Mouse (Mus musculus): ENCODE results near the gene Lsr. TPM values are rescaled to one million over a fixed set of nuclear protein-coding genes. Genes with fewer than 3 reads are reported as not detected.

The Lsr gene
- polyA plus RNA-seq, 1 experiment from 2014 or later: 21.7 TPM

DNA sequence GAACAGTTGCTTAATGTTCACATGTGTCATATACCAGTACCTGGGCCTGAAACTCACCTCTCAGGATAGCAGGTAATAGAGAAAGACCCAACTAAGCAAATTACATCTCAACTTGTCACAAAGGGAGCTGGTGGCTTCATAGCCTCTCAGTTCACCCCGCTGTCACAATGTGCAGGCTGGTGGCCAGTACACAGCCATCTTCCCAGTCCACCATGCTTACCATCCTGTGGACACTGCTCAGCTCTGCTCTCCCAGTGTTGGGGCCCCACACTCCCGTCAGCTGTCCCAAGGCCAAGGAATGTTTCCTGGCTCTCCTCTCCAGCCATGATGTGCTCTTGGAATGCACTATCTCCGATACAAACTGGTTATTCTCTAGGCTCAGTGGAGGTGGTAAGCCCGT, 8.4 kb upstream of the Lsr start:
- no peaks in the 10 kb centered on the region for H3K27me3 ChIP-seq (replicated peaks)
- 94% methylated on average over 4 of the region's 4 CpGs for WGBS
- no peak overlapping the region for H3K4me3 ChIP-seq
- no peaks in the 10 kb centered on the region for H3K9me3 ChIP-seq
- H3K4me2 ChIP-seq: no peak overlapping the region
- no peak overlapping the region for H3K9ac ChIP-seq
- H3K27ac ChIP-seq: no peak overlapping the region
- no peak for ATAC-seq (replicated peaks)
- no peaks in the 10 kb centered on the region for H3K36me3 ChIP-seq (replicated peaks)
- no peaks in the 10 kb centered on the region for H3K4me1 ChIP-seq

DNA sequence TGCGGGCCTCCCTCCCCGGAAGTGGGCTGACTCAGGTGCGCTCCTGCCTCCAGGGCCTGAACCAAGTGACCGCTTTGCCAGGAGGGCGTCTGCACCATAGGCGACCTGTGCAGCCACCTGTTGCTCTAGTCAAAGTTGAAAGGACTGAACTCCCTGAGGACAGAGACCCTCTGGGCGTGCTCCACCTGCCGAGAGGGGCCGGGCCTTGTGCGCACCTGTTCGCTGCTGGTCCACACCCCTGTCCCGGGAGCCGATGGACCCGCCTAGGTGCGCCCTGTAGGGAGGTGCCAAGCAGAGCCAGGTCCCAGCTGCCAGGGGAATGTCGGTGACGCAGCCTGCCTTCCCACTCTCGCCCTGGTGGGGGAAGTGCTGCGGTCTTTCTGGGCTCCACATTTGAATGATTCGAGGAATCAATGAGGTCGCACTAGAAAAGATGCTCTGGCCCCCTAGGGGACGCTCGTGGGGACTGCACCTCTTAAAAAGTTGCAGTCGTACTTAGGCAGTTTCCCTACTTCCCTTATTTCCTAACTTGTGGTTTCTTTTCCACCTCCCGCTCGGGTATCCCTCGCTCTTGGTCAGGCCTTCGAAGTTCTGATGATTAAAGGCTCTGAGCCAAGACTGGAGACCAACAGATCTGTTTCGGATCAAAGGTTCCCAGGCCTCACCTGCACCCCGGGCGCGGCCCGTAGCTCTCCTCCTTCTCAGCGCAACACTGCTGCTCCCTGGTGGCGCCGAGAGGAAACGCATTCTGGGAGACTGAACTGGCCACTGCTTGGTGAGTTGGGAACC, 431 bp upstream of the Lsr start, which contains the start of gene Fam187b:
Fam187b (plus strand) TSS at position 290 of the 789 bp plus-strand sequence.
- H3K9ac ChIP-seq: no peak within 1 kb of the TSS; the same call in 1 of the 2 replicates
- H3K27me3 ChIP-seq (replicated peaks): peaks cover 20% of the 10 kb centered on the region
- H3K4me3 ChIP-seq: peak within 1 kb of the TSS; percentile 34
- ATAC-seq (replicated peaks): peak; percentile 80
- no peak within 1 kb of the TSS for H3K27ac ChIP-seq
- WGBS: 0% methylated on average over 37 of the region's 37 CpGs
- peak within 1 kb of the TSS; percentile 51 for H3K4me2 ChIP-seq
- H3K9me3 ChIP-seq: no peaks in the 10 kb centered on the region
- no peaks in the 10 kb centered on the region for H3K36me3 ChIP-seq (replicated peaks)
- peaks cover 9% of the 10 kb centered on the region for H3K4me1 ChIP-seq

DNA sequence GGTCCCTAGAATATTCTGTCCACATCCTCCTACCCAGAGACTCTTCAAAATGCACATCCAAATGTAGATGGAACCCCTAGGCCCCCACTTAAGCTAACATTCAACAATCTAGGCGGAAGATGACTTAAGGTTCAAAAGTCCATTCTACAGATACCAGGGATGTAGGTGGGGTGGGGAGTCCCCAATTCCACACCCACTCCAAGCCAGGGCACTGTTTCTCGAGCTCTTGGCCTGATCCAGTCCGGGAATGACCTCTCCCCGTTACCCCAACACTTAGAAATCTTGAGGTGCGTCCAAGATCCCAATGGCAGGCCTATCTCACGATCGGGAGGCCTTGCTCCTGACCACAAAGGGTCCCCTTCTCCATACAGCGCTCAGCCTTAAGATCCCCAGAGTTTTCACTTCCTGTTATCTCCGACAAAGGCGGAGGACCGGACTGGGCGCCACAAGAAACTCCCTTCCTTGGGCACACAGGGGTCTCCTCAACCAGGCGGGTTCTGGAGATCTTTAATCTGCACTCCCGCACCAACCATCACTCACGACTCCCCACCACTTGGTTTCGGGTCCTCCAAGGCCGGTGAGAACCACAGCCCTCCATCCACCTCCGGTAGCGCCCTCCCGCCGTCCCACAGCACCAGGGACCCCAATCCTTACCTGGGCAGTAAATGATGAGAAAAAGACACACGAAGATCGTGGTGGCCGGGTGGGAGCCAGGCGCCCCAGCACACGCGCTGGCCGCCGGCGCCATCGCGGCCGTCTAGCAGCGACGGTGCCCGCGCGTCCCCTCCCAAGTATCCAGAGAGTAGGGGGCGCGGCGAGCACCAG, 626 bp downstream of the Lsr start:
- Histone ChIP-seq H3K4me2 (peak overlapping the region; percentile 51), H3K27ac (no peak overlapping the region), H3K9me3 (no peaks in the 10 kb centered on the region), H3K4me3 (peak overlapping the region; percentile 34), H3K27me3 (replicated peaks) (peaks cover 20% of the 10 kb centered on the region), H3K36me3 (replicated peaks) (no peaks in the 10 kb centered on the region), H3K4me1 (peaks cover 9% of the 10 kb centered on the region), H3K9ac (no peak overlapping the region; the same call in 1 of the 2 replicates)
- WGBS: 4% methylated on average over 41 of the region's 41 CpGs
- ATAC-seq (replicated peaks): no peak

DNA sequence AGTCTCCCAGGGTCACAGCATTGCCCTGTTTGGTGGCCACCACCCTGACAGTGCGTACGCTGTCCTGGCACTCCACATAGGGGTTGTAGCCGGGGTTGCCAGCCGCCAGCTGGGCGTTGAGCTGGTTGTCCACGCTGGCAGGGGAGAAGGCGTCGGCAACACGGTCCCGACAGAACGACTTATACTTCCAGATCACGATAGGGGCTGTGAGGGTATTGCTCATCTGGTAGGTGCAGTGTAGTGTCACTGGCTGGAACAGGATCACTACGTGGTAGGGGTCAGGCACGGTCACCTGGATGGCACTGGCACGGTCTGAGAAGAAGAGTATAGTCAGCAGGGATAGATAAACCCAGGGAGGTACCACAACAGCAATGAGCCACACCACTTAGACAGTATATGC, 1.4 kb downstream of the Lsr start:
- WGBS: 94% methylated on average over 15 of the region's 15 CpGs
- Histone ChIP-seq H3K4me3 (no peak overlapping the region), H3K4me2 (no peak overlapping the region)

DNA sequence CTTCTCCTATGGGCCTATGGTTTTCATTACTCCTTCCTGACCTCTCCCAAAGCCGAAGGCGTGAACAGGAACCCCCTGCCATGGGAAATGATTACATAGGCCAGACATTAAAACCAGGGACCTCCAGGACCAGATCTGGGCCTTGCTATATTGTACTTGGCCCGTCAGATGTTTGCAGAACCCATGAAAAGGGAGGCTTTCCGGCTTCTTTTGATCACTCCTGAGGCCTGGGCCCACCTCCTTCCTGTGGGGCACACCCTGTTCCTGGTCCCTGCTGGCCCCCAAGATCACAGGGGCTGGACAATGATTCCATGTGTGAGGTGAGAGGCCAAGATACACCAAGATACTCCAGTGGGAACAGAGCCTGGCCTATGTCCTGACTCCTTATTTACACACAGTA, 4.1 kb downstream of the Lsr start:
- 94% methylated on average over 4 of the region's 4 CpGs for WGBS

More for the DNA sequence above, 1.4 kb downstream of the Lsr start:
- H3K9ac ChIP-seq: no peak overlapping the region
- H3K9me3 ChIP-seq: no peaks in the 10 kb centered on the region
- peaks cover 20% of the 10 kb centered on the region for H3K27me3 ChIP-seq (replicated peaks)
- ATAC-seq (replicated peaks): no peak
- no peak overlapping the region for H3K27ac ChIP-seq
- peaks cover 9% of the 10 kb centered on the region for H3K4me1 ChIP-seq
- no peaks in the 10 kb centered on the region for H3K36me3 ChIP-seq (replicated peaks)

DNA sequence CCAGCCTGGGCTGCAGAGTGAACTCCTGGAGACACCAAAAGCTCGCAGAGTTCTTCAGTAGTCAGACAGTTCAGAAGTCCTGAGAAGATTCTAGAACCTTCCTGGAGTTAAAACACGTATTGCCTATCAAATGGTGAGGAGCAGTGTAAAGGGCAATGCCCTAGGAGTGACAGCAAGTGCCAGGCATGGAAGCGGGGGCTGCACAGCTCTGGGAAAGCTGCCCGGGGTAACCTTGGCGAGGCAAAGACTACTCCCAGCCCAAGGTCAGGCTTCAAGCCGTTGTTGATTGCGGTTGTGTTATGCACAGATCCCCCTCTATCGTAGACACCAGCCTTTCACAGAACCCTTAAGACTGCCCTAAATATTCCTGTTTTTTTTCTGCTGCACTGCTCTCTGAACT, 4.7 kb downstream of the Lsr start:
- Histone ChIP-seq H3K4me1 (peaks cover 8% of the 10 kb centered on the region), H3K36me3 (replicated peaks) (no peaks in the 10 kb centered on the region), H3K4me3 (no peak overlapping the region), H3K27me3 (replicated peaks) (peaks cover 15% of the 10 kb centered on the region), H3K4me2 (no peak overlapping the region), H3K9me3 (no peaks in the 10 kb centered on the region), H3K27ac (no peak overlapping the region), H3K9ac (no peak overlapping the region)
- 96% methylated on average over 8 of the region's 8 CpGs for WGBS
- no peak for ATAC-seq (replicated peaks)

More for the DNA sequence above, 4.1 kb downstream of the Lsr start:
- Histone ChIP-seq H3K36me3 (replicated peaks) (no peaks in the 10 kb centered on the region), H3K4me3 (no peak overlapping the region), H3K27ac (no peak overlapping the region), H3K9me3 (no peaks in the 10 kb centered on the region), H3K27me3 (replicated peaks) (peaks cover 20% of the 10 kb centered on the region), H3K4me2 (no peak overlapping the region), H3K9ac (no peak overlapping the region), H3K4me1 (peaks cover 9% of the 10 kb centered on the region)
- ATAC-seq (replicated peaks): no peak

DNA sequence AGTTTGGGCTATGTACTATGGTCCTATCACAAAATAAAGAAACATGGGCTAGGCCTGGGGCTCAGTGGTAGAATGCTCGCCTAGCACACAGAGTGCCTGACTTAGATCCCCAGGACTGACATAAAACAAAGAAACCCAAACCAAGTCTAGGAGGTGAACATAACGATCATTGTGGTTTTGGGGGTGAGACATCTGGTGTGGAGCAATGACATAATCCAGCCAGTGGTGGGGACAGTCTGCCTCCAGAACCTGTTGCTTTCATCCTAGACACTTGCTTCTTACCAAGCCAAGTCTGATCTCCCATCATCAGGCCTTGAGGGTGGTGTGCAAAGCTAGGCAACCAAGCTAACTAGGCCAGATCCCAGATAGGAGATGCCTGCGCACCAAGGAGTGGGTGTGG, 6.6 kb downstream of the Lsr start:
- Histone ChIP-seq H3K9ac (no peak overlapping the region), H3K4me3 (no peak overlapping the region), H3K4me2 (no peak overlapping the region), H3K27ac (no peak overlapping the region), H3K4me1 (no peaks in the 10 kb centered on the region), H3K9me3 (no peaks in the 10 kb centered on the region), H3K36me3 (replicated peaks) (no peaks in the 10 kb centered on the region), H3K27me3 (replicated peaks) (no peaks in the 10 kb centered on the region)
- WGBS: 86% methylated on average over 3 of the region's 3 CpGs
- ATAC-seq (replicated peaks): no peak

DNA sequence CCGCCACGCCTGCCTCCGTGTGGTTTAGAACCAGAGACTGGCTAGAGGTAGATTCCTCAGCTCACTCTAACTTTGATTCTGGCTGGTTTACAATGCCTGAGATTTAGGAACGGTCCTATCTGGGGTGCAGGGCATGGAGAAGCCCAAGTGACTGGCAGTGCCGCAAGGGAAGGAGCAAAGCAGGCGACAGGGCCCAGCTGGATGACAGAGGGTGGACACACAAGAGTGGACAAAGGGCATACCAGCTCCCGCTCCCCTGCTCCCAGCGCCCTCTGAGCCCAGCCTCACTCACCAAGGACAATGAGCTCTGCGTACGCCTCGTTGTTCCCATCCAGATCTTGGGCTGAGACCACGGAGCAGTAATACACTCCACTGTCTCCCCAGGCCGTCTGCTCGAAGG, 7.6 kb downstream of the Lsr start:
- Histone ChIP-seq H3K9ac (no peak overlapping the region), H3K4me1 (no peaks in the 10 kb centered on the region), H3K36me3 (replicated peaks) (no peaks in the 10 kb centered on the region), H3K27me3 (replicated peaks) (no peaks in the 10 kb centered on the region), H3K4me3 (no peak overlapping the region), H3K4me2 (no peak overlapping the region), H3K27ac (no peak overlapping the region), H3K9me3 (no peaks in the 10 kb centered on the region)
- no peak for ATAC-seq (replicated peaks)
- WGBS: 76% methylated on average over 14 of the region's 14 CpGs

DNA sequence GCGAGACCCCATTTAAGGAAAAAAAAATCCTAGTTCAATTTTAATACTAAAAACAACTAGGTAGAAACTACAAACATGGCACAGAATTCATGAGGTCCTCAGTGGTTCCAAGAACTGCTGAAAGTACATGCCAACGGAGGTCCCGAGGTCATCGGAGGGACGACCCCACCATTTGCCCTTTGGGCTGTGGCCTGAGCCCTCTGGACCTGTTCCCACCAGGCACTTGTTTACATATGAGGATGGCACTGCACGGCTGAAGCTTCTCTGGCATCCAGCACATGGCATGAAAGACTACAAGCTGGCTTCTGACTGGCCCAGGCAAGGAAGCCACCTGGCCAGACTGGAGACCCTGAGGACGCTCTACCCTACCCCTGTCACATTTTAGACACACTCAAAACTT, 8.9 kb downstream of the Lsr start:
- H3K4me1 ChIP-seq: 0 out of 2 replicates have a peak, but pooled peaks cover under 1% of the 10 kb centered on the region
- no peaks in the 10 kb centered on the region for H3K36me3 ChIP-seq (replicated peaks)
- H3K4me3 ChIP-seq: no peak overlapping the region
- 88% methylated on average over 7 of the region's 7 CpGs for WGBS
- H3K9ac ChIP-seq: no peak overlapping the region
- ATAC-seq (replicated peaks): no peak
- no peaks in the 10 kb centered on the region for H3K27me3 ChIP-seq (replicated peaks)
- no peak overlapping the region for H3K4me2 ChIP-seq
- no peaks in the 10 kb centered on the region for H3K9me3 ChIP-seq
- H3K27ac ChIP-seq: no peak overlapping the region

DNA sequence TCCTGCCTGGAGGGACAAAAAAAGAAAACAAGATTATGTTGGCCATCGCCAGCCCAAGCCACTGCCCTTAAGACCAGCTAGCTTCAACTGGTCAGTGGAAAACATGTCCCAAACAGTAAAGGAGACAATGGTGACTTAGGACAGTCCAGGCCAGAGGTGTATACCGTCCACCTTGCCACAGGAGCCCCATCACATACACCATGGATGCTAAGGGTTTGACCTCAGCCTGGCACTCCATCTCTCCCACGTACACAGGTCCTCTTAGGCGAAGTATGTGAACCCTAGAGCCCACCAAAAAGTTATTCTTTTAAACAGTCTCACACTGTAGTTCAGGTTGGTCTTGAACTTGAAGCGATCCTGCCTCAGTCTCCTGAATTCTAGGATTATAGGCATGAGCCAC, 10.4 kb downstream of the Lsr start:
- Histone ChIP-seq H3K4me2 (no peak overlapping the region), H3K36me3 (replicated peaks) (no peaks in the 10 kb centered on the region), H3K27ac (no peak overlapping the region), H3K27me3 (replicated peaks) (no peaks in the 10 kb centered on the region), H3K4me1 (peaks cover 15% of the 10 kb centered on the region), H3K9ac (no peak overlapping the region), H3K9me3 (no peaks in the 10 kb centered on the region), H3K4me3 (no peak overlapping the region)
- ATAC-seq (replicated peaks): no peak
- 95% methylated on average over 5 of the region's 5 CpGs for WGBS

DNA sequence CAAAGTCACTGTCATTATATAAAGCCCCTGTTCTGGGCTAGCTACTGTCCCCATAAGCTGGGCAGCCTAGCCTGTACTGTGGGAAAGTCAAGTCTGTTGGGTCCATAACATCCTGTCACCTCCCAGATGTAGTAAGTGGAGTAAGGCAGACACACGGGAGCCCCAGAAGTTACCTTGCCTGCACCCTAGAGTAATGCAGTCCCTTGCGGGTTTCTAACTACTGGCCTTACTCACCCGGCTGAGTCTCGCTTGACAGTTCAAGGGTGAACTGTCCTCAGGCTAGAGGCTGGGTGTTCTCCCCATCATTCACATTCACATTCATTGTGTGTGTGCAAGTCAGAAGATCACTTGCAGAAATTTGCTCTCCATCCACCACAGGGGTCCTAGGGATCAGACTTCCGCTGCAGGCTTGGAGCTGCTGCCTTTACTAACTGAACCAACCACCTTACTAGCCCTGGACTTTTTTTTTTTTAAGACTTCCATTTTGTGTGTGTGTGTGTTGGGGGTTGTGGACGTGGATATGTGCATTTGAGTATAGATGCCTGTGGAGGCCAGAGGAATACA, 13.4 kb downstream of the Lsr start:
- H3K9me3 ChIP-seq: no peaks in the 10 kb centered on the region
- no peak overlapping the region for H3K27ac ChIP-seq
- H3K4me1 ChIP-seq: peaks cover 26% of the 10 kb centered on the region
- no peak overlapping the region for H3K9ac ChIP-seq
- H3K36me3 ChIP-seq (replicated peaks): no peaks in the 10 kb centered on the region
- H3K4me2 ChIP-seq: no peak overlapping the region
- 86% methylated on average over 6 of the region's 6 CpGs for WGBS
- no peaks in the 10 kb centered on the region for H3K27me3 ChIP-seq (replicated peaks)
- H3K4me3 ChIP-seq: no peak overlapping the region
- no peak for ATAC-seq (replicated peaks)

DNA sequence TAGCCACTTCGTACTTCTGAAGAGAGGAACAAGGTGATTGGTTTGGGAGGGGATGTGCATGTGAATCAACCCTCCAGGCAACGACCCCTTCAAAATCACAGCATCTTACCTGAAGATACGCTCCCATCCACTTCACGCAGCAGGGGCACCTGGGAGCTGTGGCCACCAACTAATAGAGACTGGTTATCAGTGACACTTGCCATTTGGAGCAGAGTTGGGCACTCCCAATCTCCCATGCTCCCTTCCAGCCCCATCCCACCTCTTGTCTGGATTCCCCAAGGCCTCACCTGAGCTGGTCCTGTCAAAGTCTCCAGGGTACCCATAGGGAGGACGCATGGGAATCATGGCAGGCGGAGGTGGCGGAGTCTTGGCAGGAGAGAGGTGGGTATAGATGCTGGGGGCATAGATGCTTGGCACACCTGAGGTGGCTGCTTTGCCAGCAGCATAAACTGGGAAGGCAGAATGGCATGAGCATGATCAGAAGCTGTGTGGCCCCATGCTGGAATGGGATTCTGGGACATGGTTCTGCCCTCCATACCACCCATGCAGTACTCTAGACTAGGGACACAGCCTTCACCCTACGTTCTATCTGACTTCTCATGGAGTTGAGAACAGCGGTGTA, 14.3 kb downstream of the Lsr start:
- no peaks in the 10 kb centered on the region for H3K9me3 ChIP-seq
- H3K9ac ChIP-seq: no peak overlapping the region
- no peak overlapping the region for H3K4me2 ChIP-seq
- H3K36me3 ChIP-seq (replicated peaks): peaks cover 4% of the 10 kb centered on the region; the same call in 1 of the 2 replicates
- peaks cover 26% of the 10 kb centered on the region for H3K4me1 ChIP-seq
- no peak overlapping the region for H3K27ac ChIP-seq
- WGBS: 95% methylated on average over 9 of the region's 9 CpGs
- no peak for ATAC-seq (replicated peaks)
- H3K4me3 ChIP-seq: no peak overlapping the region
- no peaks in the 10 kb centered on the region for H3K27me3 ChIP-seq (replicated peaks)
